In the genomic region with DNA sequence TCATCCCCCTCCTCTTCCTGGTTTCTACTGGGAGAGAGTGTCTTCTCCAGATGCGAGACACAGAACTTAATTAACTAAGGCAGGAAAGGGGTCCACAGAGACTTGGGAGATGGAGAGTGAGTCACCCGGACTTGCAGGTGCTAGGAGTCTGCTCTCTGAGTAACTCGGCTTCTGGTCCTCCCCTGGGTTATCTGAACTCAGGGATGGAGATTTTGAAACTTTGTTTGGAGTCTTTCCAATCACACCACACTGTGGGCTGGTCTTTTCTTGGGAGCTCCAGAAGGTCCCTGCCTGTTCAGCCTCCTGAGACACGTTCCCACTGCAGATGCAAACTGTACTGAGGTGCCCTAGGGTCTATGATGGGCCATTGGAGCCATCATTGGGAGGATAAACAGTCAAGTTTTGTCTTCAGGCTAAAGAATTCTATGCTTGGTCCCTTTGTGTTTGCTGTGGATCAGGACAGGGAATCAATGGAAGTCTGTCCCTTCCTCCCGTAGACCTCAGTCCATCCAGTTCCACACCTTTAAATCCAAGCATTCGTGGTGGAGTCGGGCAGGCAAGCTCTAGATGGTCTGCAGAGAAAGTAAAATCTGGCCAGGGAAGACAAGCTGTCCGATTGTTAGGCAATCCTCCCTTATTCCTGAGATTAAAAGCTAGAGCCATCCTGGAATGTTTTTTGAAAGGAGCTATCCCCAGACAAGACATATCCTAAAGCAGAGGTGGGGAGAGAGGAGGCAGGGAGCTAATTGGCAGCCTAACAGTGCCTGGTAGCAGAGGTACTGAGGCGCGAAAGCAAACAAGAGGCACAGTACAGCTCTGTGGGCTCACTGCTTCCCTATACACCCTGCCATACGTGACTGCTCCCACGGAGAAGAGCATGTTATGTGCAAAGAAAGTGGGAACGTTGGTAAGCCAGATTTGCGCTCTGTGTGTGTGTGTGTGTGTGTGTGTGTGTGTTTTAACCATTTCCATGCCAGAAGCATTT, we compare ENCODE assay signal across 10 mouse cellular contexts. TPM values are rescaled to one million over a fixed set of nuclear protein-coding genes. Genes with fewer than 3 reads are reported as not detected.
DNase-seq lines count a peak whose midpoint lies in the region; ATAC-seq and TF ChIP-seq lines count a peak whose summit lies in the region.
"Had no signal": no experiment of that assay in that cellular context is flagged by ENCODE, and none has a peak within 500 bp of the region (broad histone marks: within the 10 kb centered on the region; RNA-seq: fewer than 3 reads in every experiment).

No protein-coding gene starts in this region.

- TF ChIP-seq CTCF in cortical plate, adult 2 months (IDR thresholded peaks at IDR 0.05; ENCODE audit: extremely low read depth, insufficient read depth, low read length) = no peak
- TF ChIP-seq CTCF in thymus, adult 2 months (IDR thresholded peaks at IDR 0.05; ENCODE audit: borderline replicate concordance, control insufficient read depth, extremely low read depth, insufficient read depth, low read length, poor library complexity) = no peak

- ATAC-seq in limb, embryonic 15.5 days (ENCODE audit: insufficient number of reproducible peaks, low FRiP score, low TSS enrichment, low read depth) = peak; percentile 53; the same call in 1 of the 2 replicates

- H3K27ac ChIP-seq in cortical plate, adult 2 months (ENCODE audit: insufficient read depth, low read length) = no peak overlapping the region
- H3K27ac ChIP-seq in limb, embryonic 15.5 days = peak overlapping the region; percentile 75
- no peak overlapping the region for H3K27ac ChIP-seq in thymus, adult 2 months (ENCODE audit: control insufficient read depth, insufficient read depth, low read length)

- whole genome bisulfite sequencing in limb, embryonic 15.5 days = 19% methylated on average over 14 of the region's 14 CpGs
- 36% methylated on average over 14 of the region's 14 CpGs for WGBS in thymus, adult 2 months

- peak overlapping the region; percentile 62 for H3K9ac ChIP-seq in limb, embryonic 15.5 days

- DNase-seq in heart, adult 18-20 months = peak; percentile 45 to 59
- no peak for DNase-seq in heart, postnatal 25 days (ENCODE audit: low spot score)
- DNase-seq in heart, postnatal 36 days = peak; percentile 26 to 37
- DNase-seq in right cerebral cortex, postnatal 25 days = peak; percentile 31
- no peak for DNase-seq in thymus, adult 2 months
- no peak for DNase-seq in thymus, postnatal 10 days (ENCODE audit: low spot score in 2 of 2)

- peak overlapping the region; percentile 65 for H3K4me3 ChIP-seq in cortical plate, adult 2 months (ENCODE audit: insufficient read depth, low read length)
- H3K4me3 ChIP-seq in limb, embryonic 15.5 days = peak overlapping the region; percentile 66
- H3K4me3 ChIP-seq in thymus, adult 2 months (ENCODE audit: control insufficient read depth, insufficient read depth, low read length) = no peak overlapping the region

- peaks cover 5% of the 10 kb centered on the region; the same call in 1 of the 2 replicates for H3K27me3 ChIP-seq in limb, embryonic 15.5 days
- H3K27me3 ChIP-seq in thymus, adult 2 months (ENCODE audit: control insufficient read depth, insufficient read depth, low read length) = peaks cover 8% of the 10 kb centered on the region

- intact Hi-C loops in heart, postnatal 25 days (cut with DNase I) = loop anchor here (5.0 kb wide), 2 partner anchors 56 to 111 kb away; no protein-coding TSS in a partner anchor
- intact Hi-C loops in heart, postnatal 36 days (cut with DNase I) = loop anchor here (2.0 kb wide), 1 partner anchor 106 kb away; no protein-coding TSS in a partner anchor

- H3K9me3 ChIP-seq in limb, embryonic 15.5 days = no peaks in the 10 kb centered on the region

- 0 out of 2 replicates have a peak, but pooled peaks have one; percentile 51 for TF ChIP-seq POLR2A in cortical plate, adult 2 months (IDR thresholded peaks at IDR 0.05; ENCODE audit: extremely low read depth, insufficient read depth, low read length)
- TF ChIP-seq POLR2A in thymus, adult 2 months (IDR thresholded peaks at IDR 0.05; ENCODE audit: control insufficient read depth, extremely low read depth, insufficient read depth, low read length, poor library complexity) = no peak

- H3K4me1 ChIP-seq in cortical plate, adult 2 months (ENCODE audit: control insufficient read depth, insufficient read depth, low read length) = no peaks in the 10 kb centered on the region
- peaks cover 16% of the 10 kb centered on the region for H3K4me1 ChIP-seq in limb, embryonic 15.5 days
- H3K4me1 ChIP-seq in thymus, adult 2 months (replicated peaks; ENCODE audit: control insufficient read depth, insufficient read depth, low read length) = peaks cover 6% of the 10 kb centered on the region; the same call in 1 of the 2 replicates

- H3K36me3 ChIP-seq in limb, embryonic 15.5 days = no peaks in the 10 kb centered on the region
- H3K36me3 ChIP-seq in thymus, adult 2 months (ENCODE audit: control insufficient read depth, insufficient read depth, low read length) = no peaks in the 10 kb centered on the region
- H3K36me3 ChIP-seq: G1E had no signal

- peak overlapping the region; percentile 94 for H3K4me2 ChIP-seq in limb, embryonic 15.5 days

RNA-seq across cellular contexts. Expression of a gene that starts 1.2 kb away (rescaled TPM):
- total RNA-seq in heart, adult 18-20 months (2021) = 1 to 10 TPM; 3.0 to 3.2 TPM
- total RNA-seq in heart, postnatal 25 days (2021) = 1 to 10 TPM; 3.5 to 4.3 TPM
- polyA plus RNA-seq in cortical plate, adult 2 months (2012; rRNA removed) = 5.9 and 6.1 TPM in 2 replicates
- 1 to 10 TPM; 3.3 to 3.7 TPM for total RNA-seq in heart, postnatal 36 days (2021)
- 8.0 and 8.4 TPM in 2 replicates for polyA plus RNA-seq in limb, embryonic 15.5 days (2015; fragmentation: Nextera tagmentation; extraction: Ambion mirVana)
- polyA plus RNA-seq in thymus, adult 2 months (2012; rRNA removed) = 1.0 and 1.1 TPM in 2 replicates
- total RNA-seq: hematopoietic stem cell, adult 5-6 weeks had no signal
- polyA plus RNA-seq: G1E had no signal

RNA-seq across cellular contexts. Expression of a gene that starts 14.4 kb away (rescaled TPM):
- total RNA-seq in heart, adult 18-20 months (2021) = 10 to 100 TPM; 21.0 to 21.5 TPM
- total RNA-seq in heart, postnatal 25 days (2021) = 10 to 100 TPM; 19.5 TPM
- polyA plus RNA-seq in cortical plate, adult 2 months (2012; rRNA removed) = 46.0 and 50.4 TPM in 2 replicates
- total RNA-seq in heart, postnatal 36 days (2021) = 10 to 100 TPM; 15.2 to 20.2 TPM
- polyA plus RNA-seq in limb, embryonic 15.5 days (2015; fragmentation: Nextera tagmentation; extraction: Ambion mirVana) = 74.3 and 74.9 TPM in 2 replicates
- 13.5 and 15.7 TPM in 2 replicates for polyA plus RNA-seq in thymus, adult 2 months (2012; rRNA removed)

Comparison
In these comparisons a context has a peak if more than half of its experiments do, and no peak if none do; other contexts are left out.
1. DNase-seq: peak in heart, adult 18-20 months (2 of 2), heart, postnatal 36 days (2 of 2) and right cerebral cortex, postnatal 25 days (single experiment); none in heart, postnatal 25 days (single experiment), thymus, adult 2 months (single experiment) and thymus, postnatal 10 days (0 of 2).